Mouse (Mus musculus) limb, embryonic 12.5 days (tissue): ENCODE measurements around the gene Pphln1. TPM values are rescaled to one million over a fixed set of nuclear protein-coding genes. Genes with fewer than 3 reads are reported as not detected.
"Not testable (repeated sequence)": the region's sequence is repeated elsewhere in the genome, so short reads cannot be mapped to it uniquely, and the experiment has no call there.

ENCODE experiments used
- ATAC-seq: fragments of 200-750 bp; cut with Nextera tagmentation; 2 replicates; pipeline ENCODE4 v1.8.0; 2017; ENCODE audit warnings: low read depth, moderate TSS enrichment; ENCODE audit not compliant: insufficient number of reproducible peaks, insufficient read depth, low FRiP score, low TSS enrichment
- H3K27ac ChIP-seq: fragments of 300-500 bp; sonication (generic); 2 replicates; pipeline ENCODE4 v1.5.1; 2016; ENCODE audit warnings: mild to moderate bottlenecking, moderate library complexity
- H3K27me3 ChIP-seq: fragments of 300-500 bp; sonication (generic); 2 replicates; pipeline ENCODE4 v1.6.1; 2016; ENCODE audit warnings: mild to moderate bottlenecking, moderate library complexity
- H3K36me3 ChIP-seq: fragments of 300-500 bp; sonication (generic); 2 replicates; pipeline ENCODE4 v1.6.1; 2016; ENCODE audit warnings: mild to moderate bottlenecking, moderate library complexity
- H3K4me1 ChIP-seq: fragments of 300-500 bp; sonication (generic); replicated peaks from 2 replicates; pipeline ENCODE4 v1.6.1; 2016
- H3K4me2 ChIP-seq: fragments of 300-500 bp; sonication (generic); 2 replicates; pipeline ENCODE4 v1.6.1; 2016; ENCODE audit warnings: mild to moderate bottlenecking, moderate library complexity
- H3K4me3 ChIP-seq: fragments of 300-500 bp; sonication (generic); replicated peaks from 2 replicates; pipeline ENCODE4 v1.5.1; 2016; ENCODE audit warnings: mild to moderate bottlenecking
- H3K9ac ChIP-seq: fragments of 300-500 bp; sonication (generic); replicated peaks from 2 replicates; pipeline ENCODE4 v1.6.1; 2016; ENCODE audit warnings: mild to moderate bottlenecking, moderate library complexity
- H3K9me3 ChIP-seq: fragments of 300-500 bp; sonication (generic); 2 replicates; pipeline ENCODE4 v1.6.1; 2016; ENCODE audit warnings: mild to moderate bottlenecking, moderate library complexity
- WGBS: fragments of 180-500 bp; shearing (Covaris S2); methylation state at CpG from one replicate; pipeline ENCODE4 v1.1.7; 2016; 5-methylcytosine and 5-hydroxymethylcytosine counted together
- polyA plus RNA-seq: library from polyadenylated mRNA; unstranded; fragments of >200 nt; fragmentation: Nextera tagmentation; extraction: Ambion mirVana; gene quantifications from 2 replicates; pipeline ENCODE4 v1.2.1, GENCODE M21; 2016

Pphln1 gene
- 80.2 and 84.7 TPM in 2 replicates for polyA plus RNA-seq

DNA sequence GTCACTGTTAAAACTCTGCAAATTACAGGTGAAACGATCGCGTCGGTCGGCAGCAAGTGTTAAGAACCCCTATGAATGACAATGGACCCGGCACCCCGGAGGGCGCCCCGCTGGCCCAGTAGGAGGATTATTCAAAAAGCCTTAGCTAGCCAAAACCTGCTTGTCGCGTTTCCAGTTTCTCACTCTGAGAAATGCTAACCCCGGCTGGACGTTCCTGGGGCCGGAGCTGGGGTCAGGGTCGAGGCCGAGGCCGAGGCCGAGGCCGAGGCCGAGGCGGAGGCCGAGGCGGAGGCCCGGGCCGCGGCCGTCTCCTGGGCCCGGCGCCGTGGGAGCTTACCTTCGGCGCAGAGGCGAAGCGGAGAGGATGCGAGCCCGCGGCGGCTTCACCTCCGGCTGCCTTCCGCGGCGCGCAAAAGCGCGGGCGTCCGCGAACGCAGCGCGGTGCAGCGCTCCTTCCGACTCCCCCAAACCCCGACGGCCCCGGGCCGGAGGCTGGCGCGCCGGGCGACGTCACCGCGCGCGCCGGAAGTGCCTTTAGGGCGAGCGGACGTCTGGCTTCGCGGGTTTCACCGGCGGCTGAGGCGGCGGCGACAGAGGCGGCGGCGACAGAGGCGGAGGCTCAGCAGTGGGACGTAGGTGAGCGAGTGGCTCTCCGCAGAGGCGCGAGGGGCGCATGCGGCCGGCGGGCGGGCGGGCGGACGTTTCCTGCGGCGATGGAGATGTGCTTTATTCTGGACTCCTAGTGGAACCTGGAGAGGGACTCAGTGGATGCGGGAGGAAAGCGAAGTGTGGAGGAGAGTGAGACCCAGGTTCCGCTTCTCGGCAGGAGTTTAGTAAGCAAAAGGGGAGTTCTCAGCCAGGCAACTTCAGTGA is at the start of gene Pphln1, which contains the start of gene Zcrb1:
Pphln1 (plus strand) TSS at position 525 of the 873 bp plus-strand sequence.
Zcrb1 (minus strand) TSS at position 509 of the 873 bp plus-strand sequence.
- H3K9ac ChIP-seq, result peak within 1 kb of the TSS; percentile 92
- H3K4me1 ChIP-seq, result peaks cover 25% of the 10 kb centered on the region
- H3K27ac ChIP-seq, result peak within 1 kb of the TSS; percentile 92
- peak within 1 kb of the TSS; percentile 82 for H3K4me2 ChIP-seq
- WGBS, result under 1% methylated on average over 90 of the region's 100 CpGs
- no peaks in the 10 kb centered on the region for H3K27me3 ChIP-seq
- peaks cover 27% of the 10 kb centered on the region for H3K36me3 ChIP-seq
- peak within 1 kb of the TSS; percentile 74 for H3K4me3 ChIP-seq
- peak; percentile 85 for ATAC-seq
- no peaks in the 10 kb centered on the region for H3K9me3 ChIP-seq

DNA sequence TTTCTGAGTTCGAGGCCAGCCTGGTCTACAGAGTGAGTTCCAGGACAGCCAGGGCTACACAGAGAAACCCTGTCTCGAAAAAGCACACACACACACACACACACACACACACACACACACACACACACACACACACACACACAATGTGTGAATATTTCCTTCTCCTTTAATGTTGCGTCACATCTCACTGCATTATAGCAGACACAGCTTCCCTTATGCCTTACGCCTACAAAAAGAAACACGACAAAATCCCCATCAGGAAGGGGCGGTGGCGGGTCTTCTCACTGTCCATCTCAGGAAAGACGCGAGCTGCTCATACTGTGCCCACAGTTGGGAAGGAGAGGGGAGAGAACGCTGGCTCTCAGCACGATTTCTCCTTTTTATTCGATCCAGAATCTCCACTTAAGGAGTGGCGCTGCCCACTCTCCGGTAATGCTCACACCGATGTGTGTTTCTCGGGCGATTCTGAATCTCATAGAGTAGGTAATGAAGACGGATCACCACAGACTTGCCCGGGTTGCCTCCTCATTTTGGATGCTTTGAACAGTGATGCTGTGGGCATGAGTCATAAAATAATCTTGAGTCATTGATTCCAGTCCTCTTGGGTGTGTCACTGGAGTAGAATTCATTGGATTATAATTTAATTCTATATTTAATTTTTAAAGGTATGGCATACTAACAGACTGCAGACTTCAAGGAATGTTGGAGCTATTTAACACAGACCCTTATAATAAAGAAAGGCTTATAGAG is 39.6 kb upstream of the Pphln1 start:
- Histone ChIP-seq H3K4me1 (no peaks in the 10 kb centered on the region), H3K9ac (no peak overlapping the region), H3K9me3 (no peaks in the 10 kb centered on the region), H3K4me3 (no peak overlapping the region), H3K4me2 (no peak overlapping the region), H3K27ac (no peak overlapping the region), H3K27me3 (no peaks in the 10 kb centered on the region), H3K36me3 (no peaks in the 10 kb centered on the region)
- WGBS, result 87% methylated on average over 18 of the region's 19 CpGs
- no peak for ATAC-seq

DNA sequence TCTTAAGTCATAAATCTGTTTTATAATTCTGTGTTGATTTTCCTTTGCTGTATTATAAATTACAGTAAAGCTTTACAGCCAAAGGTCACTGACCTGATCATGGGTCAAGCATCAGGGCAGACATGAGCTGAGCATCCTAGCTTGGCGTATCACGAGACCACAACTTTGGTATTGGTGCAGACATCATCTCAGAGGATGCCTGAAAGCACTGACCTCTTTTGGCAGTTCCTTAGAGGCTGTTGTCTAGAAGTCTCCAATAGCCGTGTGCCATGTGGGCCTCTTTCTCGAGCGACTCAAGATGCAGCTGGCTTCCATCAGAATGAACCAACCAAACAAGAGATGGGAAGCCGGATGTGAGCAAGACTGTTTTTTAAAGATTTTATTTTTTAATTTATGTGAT is 32.6 kb upstream of the Pphln1 start:
- Histone ChIP-seq H3K9me3 (no peaks in the 10 kb centered on the region), H3K27me3 (no peaks in the 10 kb centered on the region), H3K4me3 (no peak overlapping the region), H3K4me2 (no peak overlapping the region), H3K36me3 (no peaks in the 10 kb centered on the region), H3K9ac (no peak overlapping the region), H3K4me1 (no peaks in the 10 kb centered on the region), H3K27ac (no peak overlapping the region)
- WGBS, result 90% methylated on average over 6 of the region's 6 CpGs
- ATAC-seq, result no peak

DNA sequence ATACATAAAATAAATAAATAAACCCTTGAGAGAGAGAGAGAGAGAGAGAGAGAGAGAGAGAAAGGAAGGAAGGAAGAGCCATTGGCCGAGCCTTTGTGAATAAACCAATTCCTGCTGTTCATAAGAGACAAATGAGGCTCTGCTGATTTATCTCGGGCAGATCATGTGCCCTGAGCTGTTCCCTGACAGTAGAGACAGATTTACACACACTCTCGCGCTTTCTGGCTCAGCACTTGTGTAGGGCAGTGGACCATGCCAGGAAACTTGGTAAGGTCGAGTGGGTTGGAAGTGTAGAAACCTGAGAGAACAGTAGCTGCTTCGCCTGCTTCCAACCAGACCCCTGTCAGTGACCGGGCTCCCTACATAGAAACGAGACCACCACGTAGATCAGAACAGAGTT is 29.6 kb upstream of the Pphln1 start:
- Histone ChIP-seq H3K36me3 (no peaks in the 10 kb centered on the region), H3K4me3 (no peak overlapping the region), H3K9ac (no peak overlapping the region), H3K27me3 (no peaks in the 10 kb centered on the region), H3K9me3 (no peaks in the 10 kb centered on the region), H3K4me2 (no peak overlapping the region), H3K27ac (no peak overlapping the region), H3K4me1 (no peaks in the 10 kb centered on the region)
- no peak for ATAC-seq
- WGBS, result 58% methylated on average over 9 of the region's 9 CpGs

DNA sequence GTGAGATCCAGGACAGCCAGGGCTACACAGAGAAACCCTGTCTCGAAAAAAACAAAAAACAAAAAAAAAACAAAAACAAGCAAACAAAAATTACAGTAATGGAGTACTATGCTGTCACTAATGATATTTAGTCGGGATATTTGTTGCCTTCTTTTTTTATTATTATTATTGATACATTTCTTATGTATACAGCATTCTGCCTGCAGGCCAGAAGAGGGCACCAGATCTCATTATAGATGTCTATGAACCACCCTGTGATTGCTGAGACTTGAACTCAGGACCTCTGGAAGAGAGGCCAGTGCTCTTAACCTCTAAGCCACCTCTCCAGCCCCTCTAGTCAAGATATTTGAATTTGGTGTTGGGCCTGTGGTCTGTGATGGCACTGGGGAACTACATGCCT is 26.3 kb upstream of the Pphln1 start:
- H3K9ac ChIP-seq, result no peak overlapping the region
- WGBS, result 88% methylated on average over 2 of the region's 2 CpGs
- H3K9me3 ChIP-seq, result no peaks in the 10 kb centered on the region
- no peaks in the 10 kb centered on the region for H3K27me3 ChIP-seq
- no peak overlapping the region for H3K27ac ChIP-seq
- H3K4me1 ChIP-seq, result no peaks in the 10 kb centered on the region
- no peak for ATAC-seq
- no peak overlapping the region for H3K4me3 ChIP-seq
- H3K36me3 ChIP-seq, result no peaks in the 10 kb centered on the region
- no peak overlapping the region for H3K4me2 ChIP-seq

DNA sequence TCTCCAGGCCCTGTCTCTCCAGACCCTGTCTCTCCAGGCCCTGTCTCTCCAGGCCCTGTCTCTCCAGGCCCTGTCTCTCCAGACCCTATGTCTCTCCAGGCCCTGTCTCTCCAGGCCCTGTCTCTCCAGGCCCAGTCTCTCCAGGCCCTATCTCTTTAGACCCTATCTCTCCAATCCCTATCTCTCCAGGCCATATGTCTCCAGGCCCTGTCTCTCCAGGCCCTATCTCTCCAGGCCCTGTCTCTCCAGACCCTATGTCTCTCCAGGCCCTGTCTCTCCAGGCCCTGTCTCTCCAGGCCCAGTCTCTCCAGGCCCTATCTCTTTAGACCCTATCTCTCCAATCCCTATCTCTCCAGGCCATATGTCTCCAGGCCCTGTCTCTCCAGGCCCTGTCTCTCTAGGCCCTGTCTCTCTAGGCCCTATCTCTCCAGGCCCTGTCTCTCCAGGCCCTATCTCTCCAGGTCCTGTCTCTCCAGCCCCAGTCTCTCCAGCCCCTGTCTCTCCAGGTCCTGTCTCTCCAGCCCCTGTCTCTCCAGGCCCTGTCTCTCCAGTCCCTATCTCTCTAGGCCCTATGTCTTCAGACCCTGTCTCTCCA is 25.5 kb upstream of the Pphln1 start:
- not testable (repeated sequence) for H3K9ac ChIP-seq, ATAC-seq, H3K9me3 ChIP-seq, H3K4me1 ChIP-seq, H3K4me3 ChIP-seq, H3K4me2 ChIP-seq, H3K27me3 ChIP-seq, H3K27ac ChIP-seq, H3K36me3 ChIP-seq

DNA sequence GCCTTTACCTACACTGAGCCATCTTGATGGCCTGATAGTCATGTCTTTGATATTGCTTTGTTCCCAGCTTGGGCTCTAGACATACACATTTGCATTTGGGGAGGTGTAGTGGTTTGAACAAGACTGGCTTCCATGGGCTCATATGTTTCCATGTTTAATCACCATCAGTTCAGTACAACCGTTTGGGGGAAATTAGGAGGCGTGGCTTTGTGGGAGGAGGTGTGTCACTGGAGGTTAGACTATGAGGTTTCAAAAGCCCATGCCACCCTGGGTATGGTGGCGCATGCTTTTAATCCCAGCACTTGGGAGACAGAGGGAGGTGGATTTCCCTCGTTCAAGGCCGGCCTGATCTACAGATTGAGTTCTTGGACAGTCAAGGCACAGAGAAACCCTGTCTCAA is 22.5 kb upstream of the Pphln1 start:
- WGBS, result 88% methylated on average over 5 of the region's 5 CpGs
- Histone ChIP-seq H3K27ac (no peak overlapping the region), H3K4me1 (no peaks in the 10 kb centered on the region), H3K27me3 (no peaks in the 10 kb centered on the region), H3K4me2 (no peak overlapping the region), H3K9me3 (no peaks in the 10 kb centered on the region), H3K4me3 (no peak overlapping the region), H3K36me3 (no peaks in the 10 kb centered on the region), H3K9ac (no peak overlapping the region)
- no peak for ATAC-seq

DNA sequence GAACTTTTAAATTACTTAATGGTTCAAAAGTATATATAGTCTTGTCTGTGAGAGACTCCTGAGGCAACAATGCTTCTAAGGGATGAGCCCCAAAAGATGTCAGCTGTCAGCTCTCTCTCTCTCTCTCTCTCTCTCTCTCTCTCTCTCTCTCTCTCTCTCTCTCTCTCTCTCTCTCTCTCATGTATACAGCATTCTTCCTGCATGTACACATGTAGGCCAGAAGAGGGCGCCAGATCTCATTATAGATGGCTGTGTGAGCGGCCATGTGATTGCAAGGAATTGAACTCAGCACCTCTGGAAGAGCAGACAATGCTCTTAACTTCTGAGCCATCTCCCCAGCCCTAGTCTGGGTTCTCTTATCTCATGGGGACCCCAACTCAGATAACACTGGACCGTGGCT is 19.0 kb upstream of the Pphln1 start:
- 78% methylated on average over 3 of the region's 3 CpGs for whole genome bisulfite sequencing
- Histone ChIP-seq H3K9me3 (no peaks in the 10 kb centered on the region), H3K27me3 (no peaks in the 10 kb centered on the region), H3K27ac (no peak overlapping the region), H3K9ac (no peak overlapping the region), H3K36me3 (peaks cover 7% of the 10 kb centered on the region), H3K4me1 (no peaks in the 10 kb centered on the region), H3K4me3 (no peak overlapping the region), H3K4me2 (no peak overlapping the region)
- no peak for ATAC-seq

DNA sequence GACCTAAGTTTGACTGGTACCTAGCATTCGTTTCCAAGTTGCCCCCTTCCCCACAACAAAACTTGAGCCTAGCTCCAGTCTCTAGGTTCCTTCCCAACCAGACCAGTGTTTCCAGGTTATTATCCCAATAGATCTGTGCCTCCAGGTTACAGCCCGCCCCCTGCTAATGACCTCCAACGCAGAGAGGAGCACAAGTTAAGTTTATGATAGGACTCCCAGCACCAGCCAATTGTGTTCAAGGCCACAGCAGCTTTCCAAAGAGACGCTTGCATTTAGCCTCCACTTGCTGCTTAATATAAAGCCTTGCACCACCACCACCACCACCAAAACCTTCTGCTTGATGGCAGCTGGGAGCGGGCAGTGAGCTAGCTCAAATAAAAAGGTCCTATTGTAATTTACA is 16.8 kb upstream of the Pphln1 start:
- 54% methylated on average over 5 of the region's 5 CpGs for WGBS
- no peaks in the 10 kb centered on the region for H3K27me3 ChIP-seq
- no peak overlapping the region for H3K4me2 ChIP-seq
- no peak overlapping the region for H3K9ac ChIP-seq
- no peak overlapping the region for H3K4me3 ChIP-seq
- no peaks in the 10 kb centered on the region for H3K4me1 ChIP-seq
- no peak overlapping the region for H3K27ac ChIP-seq
- ATAC-seq, result no peak
- no peaks in the 10 kb centered on the region for H3K9me3 ChIP-seq
- peaks cover 26% of the 10 kb centered on the region for H3K36me3 ChIP-seq

DNA sequence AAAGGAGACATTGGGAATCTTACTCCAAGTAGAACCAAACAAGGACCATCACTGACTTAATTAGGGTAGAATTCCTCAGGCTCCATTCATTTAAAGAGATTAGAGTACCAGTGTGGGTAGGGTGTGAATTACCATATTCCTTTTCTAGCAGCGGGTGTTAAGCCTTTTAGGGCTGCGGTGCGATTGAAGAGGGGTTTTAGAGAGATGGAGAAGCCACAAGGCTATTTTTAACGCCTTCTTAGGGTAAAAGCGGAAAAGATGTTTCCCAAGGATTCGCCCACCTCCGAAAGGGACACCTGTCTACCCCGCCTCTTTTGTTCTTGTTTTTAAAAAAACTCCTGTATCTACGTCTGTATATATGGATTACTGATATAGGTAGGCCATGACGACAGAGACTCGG is 881 bp upstream of the Pphln1 start:
- H3K36me3 ChIP-seq, result peaks cover 35% of the 10 kb centered on the region
- no peak overlapping the region for H3K27ac ChIP-seq
- no peak for ATAC-seq

More for the DNA sequence above, 881 bp upstream of the Pphln1 start:
- peak overlapping the region; percentile 82 for H3K4me2 ChIP-seq
- H3K4me3 ChIP-seq, result peak overlapping the region; percentile 74
- H3K27me3 ChIP-seq, result no peaks in the 10 kb centered on the region
- peaks cover 25% of the 10 kb centered on the region for H3K4me1 ChIP-seq
- H3K9ac ChIP-seq, result peak overlapping the region; percentile 92
- H3K9me3 ChIP-seq, result no peaks in the 10 kb centered on the region
- 2% methylated on average over 11 of the region's 11 CpGs for WGBS
